In genomic region chr13:19640203-19640851, GRCm38 (mm10) we compare ENCODE assay signal across 15 mouse cellular contexts. TPM values are rescaled to one million over a fixed set of nuclear protein-coding genes. Genes with fewer than 3 reads are reported as not detected.
DNase-seq lines count a peak whose midpoint lies in the region; ATAC-seq and TF ChIP-seq lines count a peak whose summit lies in the region.
"Had no signal": no experiment of that assay in that cellular context is flagged by ENCODE, and none has a peak within 500 bp of the region (broad histone marks: within the 10 kb centered on the region; RNA-seq: fewer than 3 reads in every experiment).

No protein-coding gene starts in this region.

- peak; percentile 9 for DNase-seq in embryonic facial prominence, embryonic 11.5 days (ENCODE audit: low spot score)
- DNase-seq in embryonic facial prominence, embryonic 10.5 days (ENCODE audit: low spot score): no peak
- DNase-seq in kidney, postnatal 0 days (ENCODE audit: low spot score): peak; percentile 42
- no peak for DNase-seq in kidney, adult 18-20 months
- peak; percentile 48 for DNase-seq in 416B (ENCODE audit: low read depth)
- no peak for DNase-seq in ovary, postnatal 36 days (ENCODE audit: low spot score)
- DNase-seq in urinary bladder, postnatal 4 days (ENCODE audit: low spot score in 2 of 2): no peak
- DNase-seq: cerebellum, adult 11 months; kidney, adult 2 months; right cerebral cortex, postnatal 14 days had no signal

- H3K36me3 ChIP-seq in embryonic facial prominence, embryonic 11.5 days (replicated peaks; ENCODE audit: control insufficient read depth, insufficient read depth, low read depth, low read length): no peaks in the 10 kb centered on the region
- no peaks in the 10 kb centered on the region for H3K36me3 ChIP-seq in embryonic facial prominence, embryonic 10.5 days (replicated peaks)
- no peaks in the 10 kb centered on the region for H3K36me3 ChIP-seq in kidney, postnatal 0 days (ENCODE audit: insufficient read depth, low read length)

- H3K4me2 ChIP-seq in embryonic facial prominence, embryonic 11.5 days (ENCODE audit: low read depth, low read length): no peak overlapping the region
- no peak overlapping the region for H3K4me2 ChIP-seq in kidney, postnatal 0 days (ENCODE audit: low read length)

- H3K27me3 ChIP-seq in embryonic facial prominence, embryonic 11.5 days (ENCODE audit: control insufficient read depth, insufficient read depth, low read length): no peaks in the 10 kb centered on the region
- H3K27me3 ChIP-seq in embryonic facial prominence, embryonic 10.5 days (replicated peaks; ENCODE audit: low read depth, poor library complexity, severe bottlenecking): no peaks in the 10 kb centered on the region
- no peaks in the 10 kb centered on the region for H3K27me3 ChIP-seq in kidney, postnatal 0 days (ENCODE audit: insufficient read depth, low read length)

- peak; percentile 62 for TF ChIP-seq CTCF in kidney, postnatal 0 days (IDR thresholded peaks at IDR 0.05; ENCODE audit: low read depth)

- 84% methylated on average over 2 of the region's 2 CpGs for WGBS in embryonic facial prominence, embryonic 11.5 days
- WGBS in embryonic facial prominence, embryonic 10.5 days: 84% methylated on average over 2 of the region's 2 CpGs
- WGBS in kidney, postnatal 0 days: 73% methylated on average over 2 of the region's 2 CpGs

- H3K4me1 ChIP-seq in embryonic facial prominence, embryonic 11.5 days (ENCODE audit: control insufficient read depth, insufficient read depth, low read length): no peaks in the 10 kb centered on the region
- H3K4me1 ChIP-seq in embryonic facial prominence, embryonic 10.5 days: no peaks in the 10 kb centered on the region
- no peaks in the 10 kb centered on the region for H3K4me1 ChIP-seq in kidney, postnatal 0 days (replicated peaks; ENCODE audit: insufficient read depth, low read length)

- H3K27ac ChIP-seq in embryonic facial prominence, embryonic 11.5 days (replicated peaks; ENCODE audit: low read depth, low read length): no peak overlapping the region
- H3K27ac ChIP-seq in embryonic facial prominence, embryonic 10.5 days (replicated peaks): no peak overlapping the region
- H3K27ac ChIP-seq in kidney, postnatal 0 days: no peak overlapping the region

- no peaks in the 10 kb centered on the region for H3K9me3 ChIP-seq in embryonic facial prominence, embryonic 11.5 days (replicated peaks; ENCODE audit: control insufficient read depth, low read length)
- H3K9me3 ChIP-seq in embryonic facial prominence, embryonic 10.5 days: no peaks in the 10 kb centered on the region
- no peaks in the 10 kb centered on the region for H3K9me3 ChIP-seq in kidney, postnatal 0 days (replicated peaks; ENCODE audit: low read length)

- H3K9ac ChIP-seq in embryonic facial prominence, embryonic 11.5 days (replicated peaks; ENCODE audit: low read length): no peak overlapping the region
- H3K9ac ChIP-seq in kidney, postnatal 0 days (ENCODE audit: low read depth, low read length): no peak overlapping the region

- no peak overlapping the region for H3K4me3 ChIP-seq in embryonic facial prominence, embryonic 11.5 days (ENCODE audit: low read depth, low read length)
- H3K4me3 ChIP-seq in embryonic facial prominence, embryonic 10.5 days: no peak overlapping the region
- H3K4me3 ChIP-seq in kidney, postnatal 0 days (replicated peaks; ENCODE audit: low read depth, low read length): no peak overlapping the region

- no peak for ATAC-seq in embryonic facial prominence, embryonic 11.5 days (replicated peaks; ENCODE audit: insufficient number of reproducible peaks, low FRiP score, low TSS enrichment, low read depth)
- no peak for ATAC-seq in kidney, postnatal 0 days (replicated peaks; ENCODE audit: low FRiP score, low read depth)
- ATAC-seq in common myeloid progenitor, adult 5-6 weeks (replicated peaks; ENCODE audit: low read depth, poor library complexity, severe bottlenecking): 0 out of 2 replicates have a peak, but pooled peaks have one; percentile 45
- ATAC-seq: CD4-positive, CD25-positive, alpha-beta regulatory T cell, adult 4 months had no signal

RNA-seq across cellular contexts. Expression of gene Sfrp4, which starts 17.4 kb away (rescaled TPM):
- 0.43 and 0.97 TPM in 2 replicates for polyA plus RNA-seq in embryonic facial prominence, embryonic 11.5 days (2014; fragmentation: Nextera tagmentation; extraction: Ambion mirVana)
- 0.26 and 0.67 TPM in 2 replicates for polyA plus RNA-seq in embryonic facial prominence, embryonic 10.5 days (2016; fragmentation: Nextera tagmentation; extraction: Ambion mirVana)
- polyA plus RNA-seq in kidney, postnatal 0 days (2015; fragmentation: Nextera tagmentation; extraction: Ambion mirVana): 0.96 and 0.99 TPM in 2 replicates
- 1.3 and 2.5 TPM in 2 replicates for total RNA-seq in common myeloid progenitor, adult 5-6 weeks (2017)
- polyA plus RNA-seq: CD4-positive, CD25-positive, alpha-beta regulatory T cell, adult 4 months; testis, adult 2 months had no signal

RNA-seq across cellular contexts. Expression of gene Epdr1, which starts 20.6 kb away (rescaled TPM):
- polyA plus RNA-seq in embryonic facial prominence, embryonic 11.5 days (2014; fragmentation: Nextera tagmentation; extraction: Ambion mirVana): 13.4 and 15.2 TPM in 2 replicates
- 12.1 and 13.2 TPM in 2 replicates for polyA plus RNA-seq in embryonic facial prominence, embryonic 10.5 days (2016; fragmentation: Nextera tagmentation; extraction: Ambion mirVana)
- polyA plus RNA-seq in kidney, postnatal 0 days (2015; fragmentation: Nextera tagmentation; extraction: Ambion mirVana): 30.1 and 32.3 TPM in 2 replicates
- 19.0 and 22.5 TPM in 2 replicates for total RNA-seq in common myeloid progenitor, adult 5-6 weeks (2017)

RNA-seq across cellular contexts. Expression of gene Nme8, which starts 57.3 kb away (rescaled TPM):
- polyA plus RNA-seq in embryonic facial prominence, embryonic 11.5 days (2014; fragmentation: Nextera tagmentation; extraction: Ambion mirVana): not detected in 2 replicates
- polyA plus RNA-seq in embryonic facial prominence, embryonic 10.5 days (2016; fragmentation: Nextera tagmentation; extraction: Ambion mirVana): not detected in 2 replicates
- polyA plus RNA-seq in kidney, postnatal 0 days (2015; fragmentation: Nextera tagmentation; extraction: Ambion mirVana): not detected in 2 replicates
- not detected in 2 replicates for total RNA-seq in common myeloid progenitor, adult 5-6 weeks (2017)
- total RNA-seq: left cerebral cortex, adult 18-20 months had no signal
- polyA plus RNA-seq: CD4-positive, CD25-positive, alpha-beta regulatory T cell, adult 4 months; kidney, adult 2 months; liver, embryonic 16.5 days had no signal

Comparison
In these comparisons a context has a peak if more than half of its experiments do, and no peak if none do; other contexts are left out.
1. DNase-seq: peak in embryonic facial prominence, embryonic 11.5 days (single experiment), kidney, postnatal 0 days (single experiment) and 416B (single experiment); none in embryonic facial prominence, embryonic 10.5 days (single experiment), kidney, adult 18-20 months (single experiment), ovary, postnatal 36 days (single experiment) and urinary bladder, postnatal 4 days (0 of 2).